Mouse (Mus musculus) testis, adult 2 months (tissue): ENCODE measurements around the gene Clta. TPM values are rescaled to one million over a fixed set of nuclear protein-coding genes. Genes with fewer than 3 reads are reported as not detected.

Source experiments
- H3K27ac ChIP-seq: fragments of 200-500 bp; 2 replicates; pipeline ENCODE4 v1.5.1; 2012; ENCODE audit warnings: low read depth, low read length; ENCODE audit not compliant: control insufficient read depth, insufficient read depth
- H3K27me3 ChIP-seq: fragments of 200-500 bp; 2 replicates; pipeline ENCODE4 v1.6.1; 2012; ENCODE audit warnings: mild to moderate bottlenecking, low read length, moderate library complexity; ENCODE audit not compliant: control insufficient read depth, insufficient read depth
- H3K36me3 ChIP-seq: fragments of 200-500 bp; 2 replicates; pipeline ENCODE4 v1.6.1; 2012; ENCODE audit warnings: mild to moderate bottlenecking, low read length; ENCODE audit not compliant: control insufficient read depth, insufficient read depth
- H3K4me1 ChIP-seq: fragments of 200-500 bp; 2 replicates; pipeline ENCODE4 v1.6.1; 2012; ENCODE audit warnings: low read length; ENCODE audit not compliant: control insufficient read depth, insufficient read depth
- H3K4me3 ChIP-seq: fragments of 200-500 bp; 2 replicates; pipeline ENCODE4 v1.5.1; 2012; ENCODE audit warnings: low read depth, mild to moderate bottlenecking, low read length, moderate library complexity, mixed read lengths; ENCODE audit not compliant: control insufficient read depth
- CTCF ChIP-seq: fragments of 200-500 bp; IDR thresholded peaks from 2 replicates; pipeline ENCODE4 v1.5.1; 2012; ENCODE audit warnings: low read depth, mild to moderate bottlenecking, inconsistent platforms, low read length, moderate library complexity; ENCODE audit not compliant: control insufficient read depth, insufficient read depth, insufficient replicate concordance
- POLR2A ChIP-seq: fragments of 200-500 bp; IDR thresholded peaks from 2 replicates; pipeline ENCODE4 v1.6.1; 2012; ENCODE audit warnings: low read depth, mild to moderate bottlenecking, inconsistent platforms, low read length, moderate library complexity; ENCODE audit not compliant: control insufficient read depth
- polyA plus RNA-seq: library from polyadenylated mRNA; depleted of rRNA; stranded (reverse); fragments of >200 nt; gene quantifications from 2 replicates; pipeline ENCODE4 v1.2.3, GENCODE M21; 2012

The Clta gene
- polyA plus RNA-seq, 1 experiment: 23.1 TPM

- H3K27ac ChIP-seq: no peak overlapping the region
- H3K4me1 ChIP-seq: peaks cover 2% of the 10 kb centered on the region
- TF ChIP-seq POLR2A (no peak), CTCF (no peak)
- H3K27me3 ChIP-seq: no peaks in the 10 kb centered on the region
- H3K4me3 ChIP-seq: no peak overlapping the region
- H3K36me3 ChIP-seq: no peaks in the 10 kb centered on the region
These were observed 29.2 kb upstream of the Clta start for GRCm38 (mm10) chr4:43974914-43975616.

DNA sequence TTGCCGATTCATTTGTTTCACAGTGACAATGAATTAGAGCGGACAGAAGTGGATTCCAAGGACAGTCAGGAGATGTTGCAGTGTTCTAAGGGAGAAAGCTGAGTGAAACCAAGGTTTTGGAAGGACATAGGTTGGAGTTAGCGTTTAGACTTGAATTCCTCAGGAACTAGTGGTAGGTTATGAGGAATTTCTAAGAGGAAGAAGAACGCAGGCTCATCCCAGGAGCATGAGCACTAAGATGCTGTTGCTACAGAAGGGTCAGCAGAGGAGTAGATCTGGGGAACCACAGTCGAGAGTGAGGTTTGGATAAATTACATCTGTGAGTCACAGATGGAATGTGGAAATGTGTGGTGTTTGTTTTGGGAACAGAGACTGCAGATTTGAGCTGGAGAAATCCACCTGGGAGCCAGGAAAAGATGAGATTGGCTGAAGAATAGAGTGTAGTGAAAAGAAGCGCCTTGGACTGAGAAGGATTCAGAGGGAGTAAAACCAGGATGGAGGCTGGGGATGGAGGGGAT lies 28.0 kb upstream of the Clta start:
- no peak overlapping the region for H3K27ac ChIP-seq
- no peak overlapping the region for H3K4me3 ChIP-seq
- no peaks in the 10 kb centered on the region for H3K27me3 ChIP-seq
- TF ChIP-seq POLR2A (no peak), CTCF (no peak)
- H3K4me1 ChIP-seq: peaks cover 2% of the 10 kb centered on the region
- no peaks in the 10 kb centered on the region for H3K36me3 ChIP-seq

- H3K27ac ChIP-seq: peak overlapping the region; percentile 59
- no peak overlapping the region for H3K4me3 ChIP-seq
- TF ChIP-seq CTCF (no peak), POLR2A (no peak)
- H3K36me3 ChIP-seq: no peaks in the 10 kb centered on the region
- peaks cover 2% of the 10 kb centered on the region; the same call in 1 of the 2 replicates for H3K27me3 ChIP-seq
- H3K4me1 ChIP-seq: peaks cover 14% of the 10 kb centered on the region
These were observed 25.5 kb upstream of the Clta start for GRCm38 (mm10) chr4:43978521-43979443.

DNA sequence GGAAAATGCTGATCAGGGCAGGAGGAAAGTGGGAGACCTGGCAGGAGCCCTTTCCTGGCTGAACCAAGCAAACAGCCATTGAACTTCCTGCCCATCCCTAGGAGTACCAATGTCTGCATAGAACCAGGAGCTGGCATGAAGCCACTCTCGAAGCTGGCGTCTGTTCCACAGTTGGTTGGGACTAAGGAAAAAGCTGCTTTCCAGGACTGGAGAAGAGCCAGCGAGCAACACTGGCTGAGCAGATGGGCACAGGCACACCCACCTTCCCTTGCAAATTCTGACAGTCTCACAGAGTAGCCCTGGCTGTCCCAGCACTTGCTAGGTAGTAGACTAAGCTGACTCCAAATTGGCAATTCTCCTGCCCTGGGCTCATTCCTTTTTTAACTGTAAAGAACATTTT lies 24.5 kb upstream of the Clta start:
- no peak overlapping the region for H3K27ac ChIP-seq
- H3K4me1 ChIP-seq: peaks cover 14% of the 10 kb centered on the region
- TF ChIP-seq POLR2A: no peak
- TF ChIP-seq CTCF: no peak
- H3K4me3 ChIP-seq: no peak overlapping the region
- H3K27me3 ChIP-seq: peaks cover 2% of the 10 kb centered on the region; the same call in 1 of the 2 replicates
- H3K36me3 ChIP-seq: no peaks in the 10 kb centered on the region

GRCm38 (mm10) chr4:43980236-43980635 lies 24.0 kb upstream of the Clta start:
- TF ChIP-seq CTCF (no peak), POLR2A (no peak)
- peaks cover 14% of the 10 kb centered on the region for H3K4me1 ChIP-seq
- H3K4me3 ChIP-seq: peak overlapping the region; percentile 38
- no peak overlapping the region for H3K27ac ChIP-seq
- no peaks in the 10 kb centered on the region for H3K36me3 ChIP-seq
- peaks cover 2% of the 10 kb centered on the region; the same call in 1 of the 2 replicates for H3K27me3 ChIP-seq

DNA sequence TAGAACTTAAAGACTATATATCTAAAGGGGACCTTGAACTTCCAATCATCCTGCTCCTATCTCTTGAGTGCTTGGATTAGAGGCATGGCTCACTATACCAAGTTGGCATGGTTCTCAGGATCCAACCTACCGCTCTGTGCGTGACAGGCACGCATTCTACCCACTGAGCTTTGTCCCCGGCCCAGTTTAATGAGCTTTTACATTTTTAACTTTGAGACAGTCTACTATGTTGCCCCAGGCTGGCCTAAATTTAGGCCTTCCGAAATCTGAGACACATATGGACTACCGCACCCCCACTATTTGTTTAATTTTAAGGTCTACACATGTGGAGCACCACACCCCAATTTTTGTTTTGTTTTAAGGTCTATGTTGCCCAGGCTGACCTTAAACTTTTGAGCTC lies 23.4 kb upstream of the Clta start:
- Histone ChIP-seq H3K4me3 (peak overlapping the region; percentile 71), H3K4me1 (peaks cover 14% of the 10 kb centered on the region), H3K27ac (no peak overlapping the region), H3K27me3 (peaks cover 2% of the 10 kb centered on the region; the same call in 1 of the 2 replicates), H3K36me3 (no peaks in the 10 kb centered on the region)
- TF ChIP-seq CTCF (no peak), POLR2A (no peak)

- peaks cover 2% of the 10 kb centered on the region; the same call in 1 of the 2 replicates for H3K27me3 ChIP-seq
- H3K36me3 ChIP-seq: no peaks in the 10 kb centered on the region
- H3K4me3 ChIP-seq: peak overlapping the region; percentile 71
- TF ChIP-seq POLR2A (no peak), CTCF (no peak)
- H3K4me1 ChIP-seq: peaks cover 14% of the 10 kb centered on the region
- H3K27ac ChIP-seq: no peak overlapping the region
These were observed 23.0 kb upstream of the Clta start for GRCm38 (mm10) chr4:43981251-43981650.
